Mouse (Mus musculus) right cerebral cortex, postnatal 25 days (tissue): ENCODE data around the gene Ttc21a.

Experiments
- DNase-seq: peaks from one replicate; pipeline ENCODE4 v3.0.0; 2022

Gene Ttc21a

DNA sequence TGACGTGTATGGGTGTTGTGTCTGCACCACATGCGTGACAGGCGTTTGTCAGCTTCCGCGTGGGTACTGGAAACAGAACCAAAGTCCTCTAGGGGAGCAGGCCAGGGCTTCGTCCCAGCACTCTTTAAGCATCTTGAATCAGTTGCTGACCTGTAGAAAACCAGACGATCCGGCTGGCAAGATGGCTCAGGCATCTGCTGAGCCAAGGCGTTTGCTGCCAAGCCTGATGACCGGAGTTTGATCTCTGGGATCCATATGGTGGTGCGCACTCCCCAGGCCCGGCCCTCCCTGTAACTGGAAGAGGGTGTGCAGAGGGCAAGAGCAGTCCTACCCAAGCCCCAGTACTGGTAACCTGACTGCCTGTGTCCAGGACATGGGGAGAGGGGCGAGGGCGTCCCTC is 4.5 kb downstream of the Ttc21a start:
- no peak for DNase-seq

DNA sequence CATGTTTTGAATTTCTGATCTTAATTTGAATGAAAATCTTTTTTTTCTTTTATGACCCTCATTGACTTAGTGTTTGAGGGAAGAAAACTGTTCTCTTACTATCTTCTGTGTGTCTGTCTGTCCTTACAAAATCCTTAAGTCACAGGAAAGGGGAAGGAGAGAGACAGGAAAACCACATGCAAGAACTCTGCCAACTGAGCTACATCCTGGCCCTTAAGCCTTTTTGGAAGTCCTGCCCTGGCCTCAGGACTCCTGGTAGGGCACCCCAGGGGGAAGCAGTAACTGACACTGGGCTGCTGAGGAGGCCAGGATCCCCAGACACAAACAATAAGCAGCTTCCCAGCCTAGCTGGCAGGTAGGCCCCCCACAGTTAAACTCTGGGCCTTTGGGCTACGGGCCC is 5.9 kb downstream of the Ttc21a start:
- DNase-seq, result no peak

DNA sequence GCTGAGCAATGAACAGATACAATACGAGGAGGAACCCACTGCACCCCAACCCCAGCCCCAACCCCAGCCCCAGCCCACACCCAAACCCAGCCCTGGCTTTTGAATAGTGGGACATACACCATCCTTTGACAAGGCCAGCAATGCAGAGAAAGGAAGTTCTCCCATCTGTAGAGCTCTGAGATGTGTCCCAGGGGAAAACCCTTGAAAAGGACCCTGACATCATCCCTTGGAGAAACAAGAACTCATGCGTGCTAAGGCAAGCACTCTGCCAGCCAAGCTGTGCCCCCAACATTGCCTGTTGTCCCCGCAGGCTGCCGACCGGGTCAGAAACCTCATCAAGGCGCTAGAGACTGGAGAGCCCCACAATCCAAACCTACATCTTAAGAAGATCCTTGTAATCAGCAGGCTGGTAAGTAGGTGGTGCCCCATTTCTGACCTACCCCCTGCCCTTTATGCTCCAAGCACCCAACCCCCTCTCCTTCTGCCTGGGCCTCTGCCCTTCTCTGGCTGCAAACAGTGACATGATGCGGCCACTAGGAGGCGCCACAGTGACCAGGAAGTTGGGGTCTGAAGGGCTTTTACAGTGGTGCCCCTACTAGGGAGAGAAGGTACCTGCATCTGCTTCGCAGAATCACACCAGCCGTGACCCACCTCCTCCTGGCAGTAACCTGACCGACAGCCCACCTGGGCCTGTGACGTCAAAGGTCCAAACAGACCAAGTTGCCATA is 7.9 kb downstream of the Ttc21a start:
- no peak for DNase-seq

DNA sequence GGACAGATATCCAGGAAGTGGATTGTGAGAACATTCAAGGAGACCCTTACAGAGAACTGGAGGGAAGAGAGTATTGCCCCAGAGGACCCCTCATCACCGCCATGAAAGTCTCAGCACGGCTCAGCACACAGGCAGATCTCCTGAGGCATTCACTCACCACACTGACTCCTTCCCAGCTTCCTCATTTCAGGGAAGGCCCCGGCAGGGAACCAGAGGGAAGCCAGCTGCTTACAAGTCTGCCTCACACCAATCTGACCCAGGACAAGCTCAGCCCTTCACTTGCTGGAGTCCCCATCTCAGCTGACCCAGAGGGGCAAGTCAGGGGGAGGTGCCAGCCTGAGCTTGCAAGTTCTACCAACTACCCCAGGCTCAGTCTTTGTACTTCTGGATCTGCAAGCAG is 11.4 kb downstream of the Ttc21a start:
- DNase-seq, result no peak

DNA sequence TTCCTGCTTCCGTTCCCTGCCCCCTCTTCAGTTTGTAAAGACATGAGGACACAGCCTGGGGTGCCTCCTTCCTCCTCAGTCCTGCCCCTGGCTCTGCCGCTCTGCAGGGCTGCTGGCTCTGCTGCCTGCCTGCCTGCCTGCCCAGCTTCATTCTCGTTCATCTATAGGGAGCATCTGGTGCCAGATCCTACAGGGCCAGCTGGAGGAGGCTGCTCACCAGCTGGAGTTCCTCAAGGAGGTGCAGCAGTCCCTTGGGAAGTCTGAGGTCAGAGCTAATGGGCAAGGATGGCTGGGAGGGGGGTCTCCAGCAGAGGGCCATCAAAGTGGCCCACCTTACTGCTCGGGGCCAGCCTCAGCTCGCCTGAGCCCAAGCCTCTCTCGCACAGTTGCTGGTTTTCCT is 13.0 kb downstream of the Ttc21a start:
- DNase-seq, result no peak

DNA sequence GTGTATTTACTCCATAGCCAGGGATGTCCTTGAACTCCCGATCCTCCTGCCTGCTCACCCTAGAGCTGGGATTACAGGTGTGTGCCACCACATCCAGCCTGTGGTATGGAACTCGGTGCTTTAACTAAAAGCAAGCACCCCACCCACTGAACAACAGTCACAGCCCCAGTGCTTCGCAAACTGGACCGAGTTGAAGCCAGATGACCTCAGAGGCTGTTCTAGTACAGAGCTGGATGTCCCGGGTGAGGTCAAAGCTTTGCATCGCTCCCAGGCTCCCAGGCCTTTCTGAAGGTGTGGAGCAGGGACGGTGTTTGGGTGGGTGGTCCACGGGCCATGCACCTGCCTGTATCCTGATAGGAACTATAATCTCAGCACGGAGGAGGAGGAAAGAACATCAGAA is 14.0 kb downstream of the Ttc21a start:
- no peak for DNase-seq

GRCm38 (mm10) chr9:119958835-119959234 is 21.4 kb downstream of the Ttc21a start:
- no peak for DNase-seq

DNA sequence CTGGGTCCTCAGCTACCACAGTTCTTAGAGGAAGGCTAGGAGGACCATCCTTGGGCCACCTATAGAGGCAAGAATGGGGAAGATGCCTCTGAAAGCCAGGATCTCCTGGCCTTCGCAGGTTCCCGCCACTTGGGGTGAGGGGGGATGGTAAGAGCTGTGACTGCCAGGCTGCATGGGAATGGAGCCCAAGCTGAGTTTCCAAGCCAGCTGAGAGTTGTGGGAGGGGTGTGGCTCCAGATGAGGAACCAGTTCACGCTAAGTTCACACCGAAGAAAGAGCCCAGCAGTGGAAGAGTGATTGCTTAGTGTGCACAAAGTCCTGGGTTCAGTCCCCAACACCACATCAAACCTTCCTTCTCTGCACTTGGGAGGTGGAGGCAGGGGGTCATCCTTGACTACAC is 24.8 kb downstream of the Ttc21a start:
- no peak for DNase-seq

GRCm38 (mm10) chr9:119962987-119963667 is 25.7 kb downstream of the Ttc21a start:
- DNase-seq, result no peak

- no peak for DNase-seq
Measured at GRCm38 (mm10) chr9:119964206-119964605, 26.8 kb downstream of the Ttc21a start.

- DNase-seq, result no peak
Measured at GRCm38 (mm10) chr9:119965186-119965585, 27.8 kb downstream of the Ttc21a start.

DNA sequence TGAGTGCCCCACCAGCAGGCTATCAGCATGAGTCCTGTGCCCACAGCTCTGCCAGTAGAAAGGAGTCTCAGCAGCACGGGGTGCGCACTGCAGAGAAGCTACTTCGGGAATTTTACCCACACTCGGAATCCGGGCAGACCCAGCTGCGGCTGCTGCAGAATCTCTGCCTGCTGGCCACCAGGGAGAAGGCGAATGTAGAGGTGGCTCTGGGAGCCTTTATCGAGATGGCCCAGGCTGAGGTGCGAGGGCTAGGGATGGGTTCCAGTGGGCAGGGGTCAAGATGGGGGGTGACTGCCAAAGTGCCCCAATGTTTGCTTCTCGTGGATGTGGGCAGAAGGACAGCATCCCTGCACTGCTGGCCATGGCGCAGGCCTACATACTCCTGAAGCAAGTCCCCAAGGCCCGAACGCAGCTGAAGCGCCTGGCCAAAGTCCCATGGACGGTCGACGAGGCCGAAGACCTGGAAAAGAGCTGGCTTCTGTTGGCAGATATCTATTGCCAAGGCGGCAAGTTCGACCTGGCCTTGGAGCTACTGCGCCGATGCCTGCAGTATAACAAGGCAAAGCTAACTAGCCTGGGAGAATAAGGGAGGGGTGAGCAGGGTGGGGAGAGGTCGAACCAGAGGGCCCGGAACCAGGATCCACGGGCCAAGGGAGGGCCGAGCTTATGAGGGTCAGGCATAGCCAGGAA is 29.0 kb downstream of the Ttc21a start:
- no peak for DNase-seq

DNA sequence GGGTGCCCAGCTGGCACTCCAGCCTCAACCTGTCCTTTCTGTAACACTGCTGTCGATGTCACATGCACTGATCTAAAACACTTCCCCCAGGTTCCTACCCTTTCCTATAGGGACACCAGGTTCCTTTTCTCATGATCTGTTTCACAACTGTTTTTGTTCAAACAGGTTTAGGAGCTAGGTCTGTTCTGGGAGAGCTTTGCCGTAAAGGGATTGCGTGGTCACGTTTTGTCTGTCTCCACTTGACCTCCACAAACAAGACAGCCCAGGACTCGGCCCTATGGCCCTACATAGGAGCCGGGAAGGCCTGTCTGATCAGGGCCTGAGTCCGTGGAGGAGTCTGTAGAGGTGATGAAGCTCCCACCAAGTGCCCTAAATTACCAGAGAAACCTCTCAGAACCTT is 32.4 kb downstream of the Ttc21a start:
- DNase-seq, result no peak

DNA sequence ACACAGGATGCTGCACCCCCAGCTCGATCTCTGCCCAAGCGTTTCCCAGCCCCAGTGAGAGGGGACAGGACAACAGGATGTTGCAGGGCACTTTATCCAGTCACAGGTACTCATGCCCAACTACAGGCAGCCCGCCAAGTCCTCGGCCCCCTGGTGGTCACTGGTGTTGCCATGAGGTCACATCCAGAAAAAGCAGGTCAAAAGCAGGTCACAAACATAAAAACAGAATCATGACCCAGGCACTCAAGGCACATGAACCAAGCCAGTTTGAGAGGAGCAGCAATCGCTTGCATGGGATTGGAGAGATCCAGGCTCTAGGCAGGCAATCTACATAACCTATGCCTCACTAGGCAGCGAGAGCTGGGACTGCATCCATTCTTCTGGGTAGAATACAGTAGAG is 32.8 kb downstream of the Ttc21a start:
- DNase-seq, result no peak

DNA sequence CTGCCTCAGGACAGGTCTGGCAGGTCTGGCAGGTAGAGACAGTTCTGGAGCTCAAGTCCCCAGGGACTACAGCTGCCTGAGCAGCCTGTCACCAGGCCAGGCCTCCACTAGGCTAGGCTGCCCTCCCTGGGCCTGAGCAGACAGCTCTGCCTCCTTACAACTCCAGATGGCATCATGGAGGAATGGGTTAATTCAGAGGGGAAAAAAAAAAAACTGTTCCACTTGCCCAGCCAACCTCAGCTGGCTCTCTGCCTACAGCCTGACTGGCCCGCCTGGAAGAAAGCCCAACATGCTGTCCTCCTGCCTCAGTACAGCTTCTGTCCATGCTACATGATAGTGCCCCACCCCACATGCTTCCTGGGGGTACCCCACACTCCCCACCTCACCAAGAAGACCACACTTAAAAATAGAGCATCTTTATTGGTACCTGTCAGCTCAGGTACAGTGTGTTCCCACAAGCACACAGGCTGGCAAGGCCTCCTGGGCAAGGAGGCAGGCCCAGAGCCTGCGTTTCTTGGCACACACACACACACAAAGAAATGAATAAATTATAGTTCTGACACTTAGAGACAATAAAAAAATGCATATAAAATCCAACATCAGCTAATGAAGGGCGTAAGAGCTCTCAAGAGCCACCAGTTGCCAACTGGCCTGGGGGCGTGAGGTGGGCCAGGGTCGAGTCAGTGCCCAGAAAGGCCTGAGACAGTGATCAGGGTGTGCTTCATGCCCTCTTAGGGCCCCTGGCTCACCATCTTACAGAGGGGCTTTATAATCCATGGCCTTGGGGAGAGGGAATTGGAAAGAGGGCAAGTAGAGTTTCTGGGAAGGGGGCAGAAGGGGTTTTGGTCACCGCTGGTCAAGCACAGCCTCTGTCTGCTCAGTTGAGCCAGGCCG is 33.6 kb downstream of the Ttc21a start:
- no peak for DNase-seq

DNA sequence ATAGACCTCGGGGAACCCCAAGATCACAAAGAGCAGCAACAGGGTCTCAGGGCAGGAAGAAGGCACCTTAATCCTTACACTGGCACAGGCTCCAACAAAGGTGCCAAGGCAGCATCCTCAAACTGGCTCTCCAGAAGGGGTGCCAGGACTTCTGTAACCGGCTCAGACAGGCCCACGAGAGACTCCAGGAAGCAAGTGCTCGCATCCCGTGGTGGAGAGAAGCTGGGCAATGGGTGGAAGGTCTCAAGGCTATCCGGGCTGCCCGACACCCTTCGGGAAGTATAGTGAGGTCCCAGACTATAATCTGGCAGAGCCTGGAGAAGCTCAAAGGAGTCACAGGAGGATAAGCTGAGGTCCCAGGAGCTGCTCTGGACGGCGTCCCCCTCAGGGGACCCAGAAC is 34.8 kb downstream of the Ttc21a start:
- DNase-seq, result no peak

DNA sequence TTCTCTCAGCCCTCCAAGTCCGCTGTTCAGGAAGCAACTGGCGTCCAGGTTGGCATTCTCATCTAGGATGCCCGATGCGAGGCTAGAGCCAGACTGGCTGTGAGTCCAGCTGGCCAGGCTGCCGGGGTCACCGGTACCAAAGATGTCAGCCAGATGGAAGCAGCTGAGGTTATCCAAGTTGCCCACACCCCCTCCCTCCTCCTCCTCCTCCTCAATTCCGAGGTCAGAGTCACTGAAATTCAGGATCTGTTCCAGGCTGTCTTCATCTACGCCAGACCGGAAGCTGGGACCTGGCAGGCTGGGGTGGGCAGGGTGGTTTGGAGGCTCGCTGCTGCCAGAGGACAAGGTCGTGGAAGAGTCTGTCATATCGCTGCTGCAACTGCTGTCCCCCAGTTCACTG is 35.2 kb downstream of the Ttc21a start:
- DNase-seq, result no peak

DNA sequence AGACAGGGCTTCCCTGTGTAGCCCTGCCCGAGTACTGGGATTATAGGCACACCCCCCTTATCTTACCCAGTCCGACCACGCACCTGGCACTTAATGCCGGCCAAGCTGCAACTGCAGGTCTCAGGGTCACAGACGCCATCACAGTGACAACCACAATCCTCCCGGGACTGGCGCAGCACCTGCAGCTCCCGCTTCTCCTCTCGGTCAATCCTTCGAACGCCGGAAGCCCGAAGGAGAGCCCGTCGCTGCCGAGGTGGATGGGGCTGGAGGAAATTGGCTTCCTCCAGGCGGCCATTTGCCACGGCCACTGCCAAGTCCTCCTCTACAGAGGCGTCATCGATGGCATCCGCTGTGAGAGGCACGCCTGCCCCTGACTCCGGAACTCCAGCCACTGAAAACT is 35.9 kb downstream of the Ttc21a start:
- no peak for DNase-seq

DNA sequence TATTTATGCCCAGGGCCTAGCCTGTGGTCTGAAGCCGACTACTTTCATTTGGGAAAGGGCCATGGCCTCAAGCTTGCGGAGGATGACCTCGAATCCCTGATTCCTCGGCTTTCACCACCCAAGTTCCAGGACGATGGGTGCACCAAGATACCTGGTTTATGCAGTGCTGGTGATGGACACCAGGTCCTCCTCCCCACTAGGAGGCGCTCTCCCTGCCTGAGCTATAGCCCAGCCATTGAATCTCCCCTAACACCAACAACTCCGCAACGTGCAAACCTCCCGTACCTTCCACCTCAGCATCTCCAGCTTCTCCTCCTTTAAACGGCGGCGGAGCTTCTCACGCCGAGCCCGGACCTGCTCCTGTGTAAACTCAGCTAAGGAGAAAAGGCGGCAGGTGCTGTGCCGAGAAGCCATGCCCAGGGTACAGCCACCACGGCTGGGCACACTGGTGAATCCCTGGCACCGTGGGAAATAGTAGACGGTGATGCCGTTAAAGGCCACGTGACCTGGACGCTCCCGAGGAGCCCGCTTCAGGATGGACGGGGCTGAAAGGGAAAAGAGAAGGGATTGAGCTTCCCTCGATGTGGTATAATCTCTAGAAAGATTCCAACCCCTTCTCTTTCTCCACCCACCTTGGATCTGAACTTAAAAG is 36.6 kb downstream of the Ttc21a start:
- DNase-seq, result no peak

- DNase-seq, result no peak
Measured at GRCm38 (mm10) chr9:119974609-119975008, 37.2 kb downstream of the Ttc21a start.

GRCm38 (mm10) chr9:119975286-119975685 is 37.9 kb downstream of the Ttc21a start:
- no peak for DNase-seq

- DNase-seq, result no peak
Measured at GRCm38 (mm10) chr9:119976704-119977556, 39.5 kb downstream of the Ttc21a start.
